Mouse (Mus musculus): Measurements from ENCODE around the gene Smad9.

DNA sequence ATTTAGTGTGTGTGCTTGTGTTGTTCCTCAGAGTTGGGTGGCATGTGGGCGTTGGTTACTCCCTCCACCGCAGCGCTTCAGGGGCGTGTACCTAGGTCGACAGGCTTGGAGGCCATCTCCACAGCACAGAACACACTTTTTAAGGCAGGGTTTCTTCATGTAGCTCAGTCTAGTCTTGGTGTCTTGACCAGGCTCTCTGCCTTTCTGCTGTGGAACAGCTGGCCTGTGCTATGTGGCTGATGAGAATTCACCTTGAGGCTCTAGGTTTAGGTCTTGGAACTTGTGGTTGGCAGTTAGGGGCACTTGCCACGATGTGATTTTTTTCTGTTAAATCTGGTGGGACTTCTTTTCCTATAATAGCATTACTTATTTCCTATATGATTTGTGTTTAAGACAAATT, 41.1 kb upstream of the Smad9 start, which contains the start of gene Gm21958:
- no peak for TF ChIP-seq POLR2A (IDR thresholded peaks at IDR 0.05; ENCODE audit: insufficient read depth, low read depth, low read length)
- TF ChIP-seq CTCF (IDR thresholded peaks at IDR 0.05) = no peak
- no peak for TF ChIP-seq EP300 (IDR thresholded peaks at IDR 0.05; ENCODE audit: insufficient read depth, low read depth, low read length)
